Mouse (Mus musculus): ENCODE data around the gene Dnaja3.
"Not testable (repeated sequence)": the region's sequence is repeated elsewhere in the genome, so short reads cannot be mapped to it uniquely, and the experiment has no call there.

Dnaja3 gene

DNA sequence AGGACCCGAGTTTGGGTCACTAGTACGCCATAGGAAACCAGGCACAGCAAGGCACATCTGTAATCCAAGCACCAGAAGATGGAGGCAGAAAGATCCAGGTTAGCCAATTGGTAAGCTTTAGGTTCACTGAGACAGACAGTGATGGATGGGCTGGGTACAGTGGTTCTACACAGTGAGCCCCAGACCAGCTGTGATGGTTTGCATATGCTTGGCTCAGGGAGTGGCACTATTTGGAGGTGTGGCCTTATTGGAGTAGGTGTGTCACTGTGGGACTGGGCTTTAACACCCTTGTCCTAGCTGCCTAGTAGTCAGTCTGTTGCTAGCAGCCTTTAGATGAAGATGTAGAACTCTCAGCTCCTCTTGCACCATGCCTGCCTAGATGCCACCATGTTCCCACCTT lies 24.0 kb downstream of the Dnaja3 start:
- in situ Hi-C loops (cut with MseI, MboI), result no loop called here

DNA sequence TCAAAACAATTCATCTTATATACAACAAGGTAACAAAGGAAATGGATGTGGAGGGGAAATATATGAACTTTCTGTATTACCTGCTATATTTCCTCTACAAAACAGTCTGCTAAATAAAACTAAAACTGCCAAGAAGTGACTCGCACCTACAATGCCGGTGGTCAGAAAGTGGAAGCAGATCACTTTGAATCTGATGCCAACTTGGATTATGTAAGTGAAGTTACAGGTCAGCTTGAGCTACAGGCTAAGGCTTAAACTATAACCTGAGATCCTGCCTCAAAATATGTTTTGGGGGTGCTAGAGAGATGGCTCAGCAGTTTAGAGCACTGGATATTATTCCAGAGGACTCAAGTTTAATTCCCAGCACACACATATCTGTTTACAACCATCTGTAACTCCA lies 25.9 kb downstream of the Dnaja3 start:
- in situ Hi-C loops (cut with MseI, MboI), result loop anchor here in 1 of 2 experiments (5.0 kb wide), 1 partner anchor 38 kb away; no protein-coding TSS in a partner anchor

DNA sequence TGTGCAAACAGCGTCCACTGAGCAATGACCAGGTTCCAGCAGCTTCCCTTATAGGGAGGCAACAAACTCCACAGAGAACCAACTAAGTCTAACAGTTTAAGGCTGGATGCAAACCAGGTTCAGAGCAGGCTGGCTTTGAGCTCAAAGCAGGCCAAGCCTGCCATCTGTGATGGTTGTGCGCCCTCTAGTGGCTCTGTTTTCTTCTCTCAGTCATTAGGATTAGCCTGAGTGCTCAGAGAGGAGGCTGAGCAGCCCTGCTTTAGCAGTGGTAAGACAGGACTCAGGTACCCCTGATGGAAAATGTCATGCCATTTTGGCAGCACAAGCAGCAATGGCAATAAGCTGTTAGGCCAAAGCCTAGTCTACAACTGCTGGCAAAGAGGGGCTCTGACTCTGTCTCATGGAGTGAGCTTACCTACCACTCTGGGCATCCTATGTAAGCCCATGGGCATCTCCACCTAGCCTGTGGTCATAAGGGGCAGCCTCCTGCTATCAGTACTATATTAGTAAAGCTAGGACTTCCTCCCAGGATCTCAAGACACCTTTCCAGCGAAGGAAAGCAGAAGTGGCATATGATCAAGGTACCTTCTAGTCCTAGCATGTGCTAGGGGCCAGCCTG lies 27.5 kb downstream of the Dnaja3 start:
- in situ Hi-C loops (cut with MseI, MboI), result loop anchor here in 1 of 2 experiments (5.0 kb wide), 1 partner anchor 40 kb away; no protein-coding TSS in a partner anchor

DNA sequence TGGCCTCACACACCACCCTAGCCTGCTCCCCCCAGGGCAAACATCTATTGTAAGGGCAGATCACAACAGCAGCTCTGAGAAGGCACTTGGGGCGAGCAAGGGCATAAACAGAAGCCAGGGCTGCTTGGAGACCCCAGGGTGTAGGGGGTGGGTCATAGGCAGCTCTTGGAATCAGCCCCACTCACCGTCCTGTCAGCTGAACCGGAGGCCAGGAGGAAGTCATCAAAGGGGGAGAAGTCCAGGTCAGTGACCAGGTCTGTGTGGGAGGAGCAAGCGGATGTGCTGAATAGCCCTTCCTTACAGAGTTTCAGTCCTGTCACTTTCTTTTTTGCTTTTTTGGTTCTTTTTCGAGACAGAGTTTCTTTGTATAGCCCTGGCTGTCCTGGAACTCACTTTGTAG lies 30.5 kb downstream of the Dnaja3 start:
- in situ Hi-C loops (cut with MseI, MboI), result no loop called here

DNA sequence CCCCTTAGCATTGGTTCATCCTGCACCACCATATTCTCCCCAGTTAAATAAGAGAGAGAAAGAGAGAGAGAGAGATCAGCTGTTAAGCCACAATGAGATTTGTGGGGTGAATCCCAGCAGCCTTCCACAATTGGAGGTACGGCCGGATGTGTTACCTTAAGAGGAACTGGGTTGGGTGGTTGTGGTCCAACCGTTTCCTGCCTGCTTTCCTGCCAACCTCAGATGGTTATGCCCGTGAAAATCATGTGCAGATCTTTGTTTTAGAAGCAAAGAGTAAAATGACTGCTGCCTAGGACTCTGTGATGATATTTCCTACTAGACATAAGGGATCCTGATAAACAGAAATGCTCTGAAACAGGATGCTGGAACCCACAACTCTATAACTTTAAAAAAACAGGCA lies 34.3 kb downstream of the Dnaja3 start:
- in situ Hi-C loops (cut with MseI, MboI), result no loop called here

DNA sequence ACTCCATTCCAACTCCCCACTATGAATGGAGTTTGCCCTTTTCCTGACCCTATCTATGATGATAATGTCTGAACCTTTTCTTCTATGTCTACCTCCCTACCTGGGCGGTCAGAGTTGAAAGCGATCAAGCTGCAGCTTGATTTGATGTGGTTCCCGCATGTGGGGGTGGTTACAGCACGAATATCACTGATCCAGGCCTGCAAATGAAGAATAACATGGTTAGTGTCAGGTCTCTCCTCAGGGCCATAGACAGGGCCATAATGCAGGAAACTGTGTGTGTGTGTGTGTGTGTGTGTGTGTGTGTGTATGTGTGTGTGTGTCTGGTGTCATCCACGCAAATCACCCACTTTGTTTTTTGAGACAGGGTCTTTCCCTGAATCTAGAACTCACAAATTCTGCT lies 37.0 kb downstream of the Dnaja3 start:
- in situ Hi-C loops (cut with MseI, MboI), result no loop called here

DNA sequence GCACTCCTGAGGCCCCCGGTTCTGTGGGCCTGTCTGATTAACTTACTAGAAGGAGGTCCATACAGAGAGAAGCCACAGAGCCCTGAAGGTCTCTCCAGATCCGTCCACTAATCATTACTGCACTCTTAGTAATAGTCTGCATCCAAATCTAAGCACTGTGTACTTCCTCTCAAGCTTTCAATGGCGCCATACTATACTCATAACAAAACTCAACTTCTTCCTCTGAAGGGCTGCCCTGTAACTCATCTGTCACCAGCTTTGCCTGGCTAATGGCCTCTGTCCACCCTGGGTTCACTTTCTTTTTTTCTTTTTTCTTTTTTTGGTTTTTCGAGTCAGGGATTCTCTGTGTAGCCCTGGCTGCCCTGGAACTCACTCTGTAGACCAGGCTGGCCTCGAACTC lies 38.3 kb downstream of the Dnaja3 start:
- in situ Hi-C loops (cut with MseI, MboI), result no loop called here

DNA sequence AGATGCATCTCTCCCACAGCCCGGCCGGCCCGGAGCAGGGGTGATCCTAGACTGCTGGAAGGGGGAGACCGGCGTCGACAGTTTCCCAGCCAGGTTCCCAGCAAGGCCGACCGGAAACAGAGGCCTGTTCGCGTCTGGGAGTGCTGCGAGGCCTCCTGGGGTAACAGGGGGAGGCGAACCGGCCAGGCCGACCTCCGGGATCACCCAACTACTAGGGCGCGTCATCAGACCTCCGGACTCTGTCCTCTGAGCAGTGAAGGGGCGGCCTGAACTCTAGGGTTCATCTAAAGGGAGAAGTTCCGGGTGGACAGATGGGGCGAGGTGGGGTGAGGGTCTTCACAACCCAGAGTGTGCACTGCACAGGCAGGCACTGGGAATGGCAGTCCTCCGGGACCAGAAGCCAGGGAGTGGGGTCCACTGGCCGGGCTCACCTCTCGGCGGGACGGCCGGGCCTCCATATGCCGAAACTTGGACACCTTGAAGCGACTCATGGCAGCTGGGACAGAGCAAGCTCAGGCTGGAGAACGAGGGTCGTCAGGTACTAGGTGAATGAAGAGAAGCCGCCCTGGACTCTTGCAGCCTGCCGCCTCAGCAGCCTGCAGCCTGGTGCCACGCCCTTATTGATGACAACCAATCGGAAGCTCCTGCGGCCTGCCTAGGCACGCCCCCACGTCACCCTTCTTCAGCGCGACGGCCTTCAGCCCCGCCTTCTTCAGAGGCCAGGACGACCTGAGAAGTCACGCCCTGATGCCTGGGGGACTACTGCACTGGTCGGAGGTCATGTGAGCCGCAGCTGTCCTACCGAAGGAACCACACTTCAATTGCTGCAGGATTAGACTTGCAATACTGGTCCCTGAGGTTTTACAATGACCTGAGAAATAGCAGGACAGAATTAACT lies 39.6 kb downstream of the Dnaja3 start, which contains the start of gene Coro7:
Coro7 (minus strand) TSS at position 657 of the 898 bp plus-strand sequence.
- in situ Hi-C loops (cut with MseI, MboI), result no loop called here

DNA sequence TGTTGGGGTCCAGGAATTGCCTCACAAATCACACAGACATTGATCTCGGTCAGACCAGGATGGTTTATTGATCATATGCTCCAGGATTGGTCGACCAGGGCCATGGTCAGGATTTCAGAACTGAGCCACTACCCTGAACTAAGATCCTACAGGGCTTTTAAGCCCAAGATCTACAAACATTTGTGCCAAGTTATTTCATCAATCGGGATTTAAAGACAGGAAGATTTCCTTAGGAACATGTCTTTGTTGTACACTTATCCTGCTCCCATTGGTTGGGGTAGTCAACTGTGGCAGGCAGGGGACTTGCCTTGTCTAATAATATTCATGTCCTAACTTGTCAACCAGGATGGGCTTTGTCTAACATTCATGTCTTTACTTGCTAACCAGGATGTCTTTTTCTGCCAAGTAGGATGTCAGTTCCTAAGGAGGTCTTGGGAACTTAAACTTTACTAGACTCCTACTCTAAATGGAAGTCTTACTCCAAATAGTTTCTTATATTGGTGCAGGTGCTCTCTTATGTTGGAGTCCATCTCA lies 41.2 kb downstream of the Dnaja3 start:
- in situ Hi-C loops (cut with MseI, MboI), result not testable (repeated sequence)

DNA sequence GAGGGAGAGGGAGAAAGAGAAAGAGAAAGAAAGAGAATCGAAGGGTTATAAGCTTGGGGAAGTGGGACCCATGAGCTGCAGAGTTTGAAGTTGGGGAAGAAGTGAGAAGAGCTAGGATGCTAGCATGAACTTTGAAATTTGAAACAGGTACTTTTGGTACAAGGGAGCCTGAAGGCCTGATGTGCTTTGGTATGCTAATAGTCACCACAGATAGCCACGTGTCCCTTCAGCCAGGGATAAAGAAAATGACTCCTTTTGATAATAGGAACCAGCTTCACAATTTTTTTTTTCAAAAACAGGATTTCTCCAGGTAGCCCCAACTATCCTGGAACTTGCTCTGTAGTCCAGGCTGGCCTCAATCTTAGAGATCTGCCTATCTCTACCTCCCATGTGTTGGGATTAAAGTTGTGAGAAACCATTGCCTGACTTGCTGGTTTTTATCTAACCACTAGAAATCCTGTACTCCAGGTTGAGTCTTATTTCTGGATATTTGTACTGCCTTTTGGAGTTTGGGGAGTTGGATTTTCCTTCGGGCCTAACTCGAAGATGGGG lies 42.9 kb downstream of the Dnaja3 start:
- in situ Hi-C loops (cut with MseI, MboI), result no loop called here

DNA sequence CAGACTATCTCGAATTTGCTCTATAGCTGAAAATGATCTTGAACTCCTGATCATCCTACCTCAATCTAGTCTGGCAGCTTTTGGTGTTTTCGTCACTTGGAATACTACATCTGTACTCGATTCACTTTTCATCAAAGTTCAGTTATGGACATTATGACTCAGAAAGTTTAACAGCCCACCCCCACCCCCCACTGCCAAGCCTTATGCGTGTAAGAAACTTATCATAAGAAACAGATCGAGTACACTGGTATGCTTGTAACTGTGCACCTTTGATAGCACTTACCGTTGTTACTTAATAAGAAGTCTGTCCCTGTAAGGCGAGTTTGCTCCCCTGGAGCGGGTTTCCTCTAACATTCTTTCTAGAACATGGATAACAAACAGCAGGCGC lies 43.4 kb downstream of the Dnaja3 start:
- in situ Hi-C loops (cut with MseI, MboI), result no loop called here

DNA sequence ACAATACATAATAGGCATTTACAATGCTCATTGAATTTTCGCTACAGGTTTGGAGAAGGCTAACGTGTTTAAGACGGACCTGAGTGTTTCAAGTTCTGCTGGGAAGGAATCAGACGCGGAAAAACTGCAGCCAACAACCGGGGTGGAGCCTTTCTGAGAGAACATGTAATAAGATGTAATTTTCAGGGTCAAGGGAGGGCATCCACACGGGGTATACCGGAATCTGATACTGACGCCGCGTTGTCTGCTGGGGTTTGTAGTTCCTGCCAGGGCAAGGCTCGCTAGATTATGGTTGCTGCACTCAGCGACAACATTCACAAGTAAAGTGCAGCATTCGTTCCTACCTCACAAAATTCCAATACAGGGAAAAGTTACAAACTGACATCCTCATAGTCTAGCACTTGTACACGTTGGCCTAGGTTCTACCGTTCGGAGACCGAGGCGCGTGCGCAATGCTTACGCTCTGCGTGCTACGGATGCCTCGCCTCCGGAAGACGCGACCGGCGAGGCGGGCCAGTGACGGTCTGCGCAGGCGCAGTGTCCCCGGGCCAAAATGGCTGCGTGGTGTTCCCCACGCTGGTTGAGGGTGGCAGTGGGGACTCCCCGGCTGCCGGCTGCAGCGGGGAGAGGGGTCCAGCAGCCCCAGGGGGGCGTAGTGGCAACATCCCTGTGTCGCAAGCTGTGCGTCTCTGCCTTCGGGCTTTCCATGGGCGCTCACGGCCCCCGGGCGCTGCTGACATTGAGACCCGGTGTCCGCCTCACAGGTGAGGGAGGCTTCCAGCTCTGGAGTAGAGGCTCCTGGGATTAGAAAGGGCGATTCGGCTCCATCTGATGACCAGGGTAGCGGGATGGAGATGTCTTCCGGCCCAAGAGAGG lies 44.0 kb downstream of the Dnaja3 start:
- in situ Hi-C loops (cut with MseI, MboI), result no loop called here

DNA sequence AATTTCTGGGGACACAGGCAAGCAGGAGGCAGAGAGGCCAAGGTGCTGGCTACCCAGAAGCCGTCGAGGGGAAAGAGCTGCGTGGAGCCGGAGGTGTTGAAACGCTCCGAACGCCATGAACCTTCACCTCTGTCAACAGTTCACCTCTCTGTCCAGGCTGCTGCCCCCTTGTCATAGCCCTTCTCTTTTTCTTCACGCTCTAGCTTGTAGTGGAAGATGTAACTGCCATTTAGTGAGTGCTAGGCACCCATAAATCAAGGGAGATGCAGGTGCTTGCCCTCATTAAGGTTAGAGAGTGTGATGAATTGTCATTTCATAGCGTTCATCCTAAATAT lies 44.6 kb downstream of the Dnaja3 start:
- in situ Hi-C loops (cut with MseI, MboI), result no loop called here

DNA sequence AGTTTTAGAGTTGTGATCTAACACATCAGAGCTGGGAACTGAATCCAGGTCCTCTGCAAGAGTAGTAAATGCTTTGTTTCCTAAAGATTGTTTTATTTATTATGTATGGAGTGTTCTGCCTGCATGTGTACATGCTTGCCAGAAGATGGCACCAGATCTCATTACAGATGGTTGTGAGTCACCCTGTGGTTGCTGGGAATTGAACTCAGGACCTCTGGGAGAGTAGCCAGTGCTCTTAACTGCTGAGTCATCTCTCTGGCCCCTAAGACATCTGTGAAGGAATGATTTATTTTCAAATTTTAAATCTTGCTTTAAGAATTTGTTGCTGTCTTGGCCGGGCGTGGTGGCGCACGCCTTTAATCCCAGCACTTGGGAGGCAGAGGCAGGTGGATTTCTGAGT lies 49.6 kb downstream of the Dnaja3 start:
- in situ Hi-C loops (cut with MseI, MboI), result not testable (repeated sequence)

DNA sequence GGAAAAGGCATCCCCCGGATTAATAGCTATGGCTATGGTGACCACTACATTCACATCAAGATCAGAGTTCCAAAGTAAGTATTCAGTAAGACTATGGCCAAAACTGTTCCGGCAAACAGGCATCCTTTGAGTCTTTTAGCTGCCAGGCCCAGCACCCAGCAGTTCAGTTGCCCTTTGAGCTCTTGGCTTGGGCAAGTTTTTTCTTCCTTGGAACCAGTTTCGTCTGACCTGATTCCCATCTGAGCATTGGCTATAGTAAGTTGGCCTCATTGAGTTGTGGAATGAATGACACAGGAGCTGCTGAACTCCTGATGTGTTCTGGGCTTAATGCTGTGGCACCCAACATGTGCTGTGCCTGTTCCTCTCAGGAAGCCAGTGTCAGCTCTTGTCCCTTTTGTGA lies 61.4 kb downstream of the Dnaja3 start:
- in situ Hi-C loops (cut with MseI, MboI), result no loop called here

DNA sequence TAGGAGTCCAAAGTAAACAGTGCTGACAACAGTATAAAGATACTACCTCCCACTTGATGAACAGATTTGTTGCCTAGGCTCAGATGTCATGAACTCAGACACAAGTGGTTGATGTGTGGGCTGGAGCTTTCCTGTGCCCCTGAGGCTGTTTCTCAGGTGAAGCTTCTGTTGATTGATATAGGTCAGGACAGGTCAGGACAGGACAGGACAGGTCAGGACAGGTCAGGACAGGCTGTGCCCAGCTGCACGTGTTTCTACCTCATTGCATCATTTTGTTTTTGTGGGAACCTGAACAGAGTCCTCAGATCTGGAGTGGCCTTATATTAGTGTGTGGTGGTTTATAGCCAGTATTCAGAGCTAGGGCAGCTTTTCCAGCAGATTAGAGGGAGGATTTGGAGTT lies 62.9 kb downstream of the Dnaja3 start:
- in situ Hi-C loops (cut with MseI, MboI), result no loop called here

DNA sequence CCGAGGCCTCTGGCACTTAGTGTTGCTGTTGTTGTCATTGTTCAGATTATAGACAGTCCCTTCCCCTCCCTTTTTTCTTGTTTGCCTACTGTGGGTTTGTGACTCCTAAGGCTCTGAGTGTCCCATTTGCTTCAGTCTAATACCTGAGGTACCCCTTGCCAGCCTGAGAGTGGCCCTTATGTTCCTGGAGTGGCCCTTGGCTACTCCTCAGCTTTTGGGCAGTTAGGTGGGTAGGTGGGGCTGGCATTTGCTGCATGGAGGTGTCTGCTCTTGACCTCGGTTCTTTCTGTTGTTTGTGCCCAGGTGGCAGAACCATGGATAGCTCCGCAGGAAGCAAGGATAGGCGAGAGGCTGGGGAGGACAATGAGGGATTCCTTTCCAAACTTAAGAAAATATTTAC lies 65.8 kb downstream of the Dnaja3 start:
- in situ Hi-C loops (cut with MseI, MboI), result no loop called here

DNA sequence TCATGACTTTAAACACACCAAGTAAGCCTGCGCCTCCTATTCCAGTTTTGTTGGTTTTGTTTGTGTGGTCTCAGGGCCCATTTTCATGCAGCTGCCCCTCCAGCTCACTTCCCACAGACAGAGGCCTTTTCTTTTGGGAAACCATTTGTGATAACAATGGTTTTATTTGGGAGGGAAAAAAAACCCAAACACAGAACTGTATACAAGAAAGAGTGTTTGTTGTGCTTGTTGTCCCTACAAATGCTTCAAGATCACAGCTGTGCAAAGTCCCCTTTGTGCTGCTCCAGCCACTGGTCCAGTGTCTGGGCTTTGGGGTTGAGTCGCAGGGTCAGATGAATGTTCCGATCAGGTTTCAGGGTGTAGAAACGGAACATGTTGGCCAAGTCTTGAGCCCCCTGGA lies 71.4 kb downstream of the Dnaja3 start:
- in situ Hi-C loops (cut with MseI, MboI), result no loop called here

DNA sequence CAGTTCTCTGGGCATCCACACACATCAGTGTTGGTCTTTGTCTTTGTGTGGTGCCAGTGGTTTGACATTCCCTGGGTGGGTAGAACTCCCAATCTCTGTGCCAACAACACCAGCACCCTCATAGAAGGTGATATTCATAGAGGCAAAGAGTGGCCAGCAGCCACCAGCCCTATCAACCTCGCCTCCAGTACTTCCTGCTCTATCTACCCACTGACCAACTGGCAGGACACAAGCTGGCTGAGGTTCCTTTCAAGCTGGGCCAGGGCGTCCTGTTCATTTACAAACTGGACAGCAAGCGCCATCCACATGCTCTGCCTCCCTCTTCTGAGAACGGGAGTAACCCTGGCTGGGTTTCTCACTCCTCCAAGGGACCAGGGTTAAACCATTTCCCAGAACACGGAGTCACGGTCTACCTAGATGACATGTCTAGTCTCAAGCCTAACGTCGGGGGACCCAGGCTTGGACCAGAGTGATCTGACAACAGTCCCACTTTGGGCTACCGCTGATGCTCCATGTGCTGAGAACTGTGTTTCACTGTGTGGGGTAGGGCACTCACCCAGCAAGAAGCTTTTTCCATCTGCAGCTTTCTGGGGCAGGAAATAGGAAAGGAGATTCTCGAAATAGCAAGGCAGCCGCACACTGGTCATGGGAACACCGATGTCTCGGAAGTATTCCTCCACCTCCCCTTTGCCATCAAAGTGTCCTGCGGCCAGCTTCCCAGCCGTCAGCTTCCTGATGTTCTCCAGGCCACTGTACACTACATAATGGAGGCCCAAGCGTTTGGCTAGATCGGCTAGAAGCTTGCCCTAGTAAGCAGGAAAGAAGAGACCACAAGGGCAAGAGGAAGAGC lies 74.3 kb downstream of the Dnaja3 start:
- in situ Hi-C loops (cut with MseI, MboI), result no loop called here

DNA sequence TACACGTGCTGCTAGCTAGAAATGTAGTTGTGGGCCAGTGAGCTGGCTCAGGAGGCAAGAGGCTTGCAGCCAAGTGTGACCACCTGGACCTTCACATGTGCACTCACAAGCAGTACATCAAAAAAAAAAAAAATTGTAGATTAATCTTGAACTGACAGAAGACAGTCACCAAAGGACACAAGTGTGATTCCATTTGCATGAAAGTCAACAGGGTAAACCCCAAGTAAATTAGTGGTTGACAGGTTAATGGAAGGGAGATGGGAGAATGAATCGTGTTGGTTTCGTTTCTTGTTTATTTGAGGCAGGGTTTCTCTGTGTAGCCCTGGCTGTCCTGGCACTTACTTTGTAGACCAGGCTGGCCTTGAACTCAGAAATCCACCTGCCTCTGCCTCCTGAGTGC lies 78.1 kb downstream of the Dnaja3 start:
- in situ Hi-C loops (cut with MseI, MboI), result no loop called here

Measured in mouse trophoblast stem cell (cell line).